Mouse (Mus musculus) gastrocnemius, postnatal 36 days (tissue): ENCODE results near the gene Pgbd5. TPM values are rescaled to one million over a fixed set of nuclear protein-coding genes. Genes with fewer than 3 reads are reported as not detected.

ENCODE experiments used
- DNase-seq, 2 experiments: peaks; one replicate each; pipeline ENCODE4 v3.0.0; 2022
- intact Hi-C: fragments of 180-260 bp; cut with DNase I; formaldehyde crosslinking; loops from one replicate; pipeline ENCODE4 v1.15.1; 2025
- total RNA-seq, 2 experiments: library from RNA; stranded (reverse); gene quantifications; 2 replicates each; pipeline ENCODE4 v1.2.3; 2021

The Pgbd5 gene
- total RNA-seq, 2 experiments from 2014 or later: 0.15 to 0.25 TPM

DNA sequence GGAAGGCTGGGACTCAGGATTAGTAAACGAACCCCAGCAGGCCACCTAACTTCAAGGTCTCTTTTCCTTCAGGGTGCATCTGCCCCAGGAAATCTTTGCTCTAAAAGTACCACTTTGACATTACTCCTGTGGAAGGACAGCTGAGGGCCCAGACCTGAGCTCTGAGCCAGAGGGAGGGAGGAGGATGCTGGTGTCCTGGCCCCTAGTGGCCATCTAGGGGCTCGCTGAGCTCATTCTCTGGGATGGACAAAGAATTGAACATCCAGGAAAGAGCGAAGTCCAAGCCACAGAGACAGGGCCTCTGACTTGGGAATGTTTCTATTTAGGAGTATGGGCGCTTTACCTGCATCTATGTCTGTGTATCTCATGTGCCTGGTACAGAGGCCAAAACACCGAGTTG, 87.8 kb downstream of the Pgbd5 start:
- no peak for DNase-seq
- intact Hi-C loops: no loop called here

DNA sequence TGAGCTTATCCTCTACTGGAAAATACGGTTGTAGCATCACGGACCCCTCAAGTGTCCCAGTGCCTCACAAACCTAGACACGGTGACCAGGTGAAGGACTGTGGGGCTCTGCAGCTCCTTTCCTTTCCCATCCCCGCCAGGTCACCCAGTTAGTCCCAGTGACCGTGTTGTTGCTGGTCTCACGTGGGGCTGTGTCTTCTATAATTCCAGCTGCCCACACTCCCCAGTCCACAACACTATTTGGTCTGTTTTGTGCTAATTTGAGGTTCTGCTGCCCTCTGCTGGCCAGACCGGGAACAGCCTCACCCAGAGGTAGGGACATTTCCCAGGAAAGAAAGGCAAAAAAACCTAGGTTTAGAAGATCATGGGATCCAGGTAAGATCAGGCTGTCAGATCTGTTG, 89.8 kb downstream of the Pgbd5 start:
- DNase-seq: peak; percentile 75 to 83
- intact Hi-C loops: loop anchor here (2.0 kb wide), 1 partner anchor 119 kb away; the partner anchor contains the start of gene Galnt2

DNA sequence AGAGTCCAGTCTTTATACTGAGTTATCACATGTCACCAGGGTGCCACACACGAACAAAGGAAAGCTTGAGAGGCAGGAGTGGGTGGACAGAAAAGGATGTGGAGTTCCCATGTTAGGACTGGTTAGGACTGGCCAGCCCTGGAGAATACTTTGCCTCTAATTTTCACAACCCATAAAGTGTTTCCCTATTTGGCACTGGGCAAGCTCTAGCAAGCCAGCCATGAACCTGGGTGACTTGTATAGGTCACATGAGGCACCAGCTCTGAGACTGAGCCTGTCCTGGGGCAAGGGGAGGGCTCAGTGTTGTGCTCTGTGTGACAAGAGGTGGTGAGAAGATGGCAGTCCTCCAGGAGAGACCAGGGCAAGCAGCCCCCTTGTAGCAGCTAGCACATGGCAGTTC, 91.4 kb downstream of the Pgbd5 start:
- intact Hi-C loops: loop anchor here (2.0 kb wide), 1 partner anchor 117 kb away; the partner anchor contains the start of gene Galnt2
- no peak for DNase-seq

DNA sequence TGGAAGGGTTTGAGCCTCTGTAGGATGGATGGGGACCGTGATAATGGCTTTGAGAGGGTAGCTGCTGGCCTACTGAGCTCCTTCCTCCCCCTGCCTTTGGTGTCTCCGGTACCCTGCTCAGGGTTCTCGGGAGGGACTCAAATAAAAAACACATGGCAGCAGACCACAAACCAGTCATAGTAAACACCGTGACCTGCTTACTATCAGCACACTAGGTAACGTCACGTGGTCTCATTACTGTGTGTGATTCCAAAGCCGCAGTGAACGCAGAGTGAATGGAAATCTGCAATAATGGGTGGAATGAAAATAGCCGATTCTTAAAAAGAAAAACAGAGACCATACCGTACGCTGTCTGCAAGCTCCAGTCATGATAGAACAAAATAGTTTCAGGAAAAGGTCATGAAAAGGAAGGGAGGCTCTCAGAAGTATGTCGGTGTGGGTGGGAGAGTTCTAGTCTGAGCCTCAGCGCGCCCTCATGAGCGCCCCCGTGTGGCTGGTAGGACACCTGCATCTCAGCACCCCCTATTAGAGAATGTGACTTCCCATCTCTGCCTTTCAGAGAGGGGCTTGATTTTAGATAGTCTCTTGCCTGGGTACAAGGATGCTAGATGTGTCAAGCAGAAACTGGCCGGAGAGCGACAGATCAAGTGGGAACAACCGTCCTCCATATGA, 92.5 kb downstream of the Pgbd5 start:
- peak in 1 of 2 experiments; percentile 48 for DNase-seq
- intact Hi-C loops: loop anchor here (1.0 kb wide), 1 partner anchor 295 kb away; no protein-coding TSS in a partner anchor

DNA sequence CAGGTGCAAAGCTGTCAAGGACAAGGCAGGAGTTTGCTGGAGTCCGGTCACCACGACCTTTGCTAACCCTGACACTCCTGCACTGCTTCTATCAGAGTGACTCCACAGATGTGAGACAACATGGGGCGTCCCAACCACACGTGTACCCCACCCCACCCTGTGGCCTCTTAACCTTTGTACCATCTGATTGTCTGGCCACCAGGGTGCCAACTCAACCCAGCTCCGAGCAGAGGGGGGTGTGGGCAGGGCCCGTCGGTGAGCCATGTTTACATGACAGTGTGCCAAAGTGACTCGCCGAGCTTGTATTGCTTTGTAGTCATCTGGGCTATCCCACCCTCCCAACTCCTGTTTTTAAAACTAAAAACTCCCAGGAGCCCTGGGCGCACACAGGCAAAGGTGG, 94.4 kb downstream of the Pgbd5 start:
- no peak for DNase-seq

DNA sequence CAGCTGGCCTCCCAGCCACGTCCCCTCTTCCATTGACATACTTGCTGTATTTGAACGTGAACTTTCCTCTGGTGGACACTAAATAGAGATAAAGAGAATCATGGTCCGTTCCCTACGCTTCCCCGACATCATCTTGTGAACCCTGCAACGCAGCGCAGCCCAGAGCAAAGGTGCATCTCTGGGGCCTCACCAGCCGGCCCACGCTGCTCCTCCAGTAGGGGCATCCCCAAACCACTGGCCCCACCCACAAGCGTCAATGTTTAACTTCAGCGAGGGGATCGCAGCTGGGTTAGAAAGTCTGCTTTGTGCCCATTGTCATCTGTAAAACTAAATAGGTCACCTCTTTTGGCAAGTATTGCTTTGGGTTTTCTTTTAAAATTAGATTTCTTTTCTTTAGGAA, 95.5 kb downstream of the Pgbd5 start:
- intact Hi-C loops: no loop called here
- DNase-seq: no peak

More for the DNA sequence above, 94.4 kb downstream of the Pgbd5 start:
- intact Hi-C loops: no loop called here

DNA sequence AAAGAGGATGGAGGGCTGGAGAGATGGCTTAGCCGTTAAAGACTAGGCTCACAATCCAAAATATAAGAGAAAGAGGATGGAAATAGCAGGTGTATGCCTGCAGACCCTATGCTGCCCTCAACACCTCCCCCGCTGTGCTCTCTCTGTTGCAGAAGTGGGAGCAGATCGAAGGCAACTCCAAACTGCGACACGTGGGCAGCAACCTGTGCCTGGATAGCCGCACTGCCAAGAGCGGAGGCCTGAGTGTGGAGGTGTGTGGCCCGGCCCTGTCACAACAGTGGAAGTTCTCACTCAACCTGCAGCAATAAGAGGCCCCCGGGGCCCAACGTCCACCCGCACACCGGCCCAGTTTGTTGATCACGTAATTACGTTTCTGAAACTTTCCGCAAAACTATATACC, 96.3 kb downstream of the Pgbd5 start:
- DNase-seq: no peak
- intact Hi-C loops: no loop called here

DNA sequence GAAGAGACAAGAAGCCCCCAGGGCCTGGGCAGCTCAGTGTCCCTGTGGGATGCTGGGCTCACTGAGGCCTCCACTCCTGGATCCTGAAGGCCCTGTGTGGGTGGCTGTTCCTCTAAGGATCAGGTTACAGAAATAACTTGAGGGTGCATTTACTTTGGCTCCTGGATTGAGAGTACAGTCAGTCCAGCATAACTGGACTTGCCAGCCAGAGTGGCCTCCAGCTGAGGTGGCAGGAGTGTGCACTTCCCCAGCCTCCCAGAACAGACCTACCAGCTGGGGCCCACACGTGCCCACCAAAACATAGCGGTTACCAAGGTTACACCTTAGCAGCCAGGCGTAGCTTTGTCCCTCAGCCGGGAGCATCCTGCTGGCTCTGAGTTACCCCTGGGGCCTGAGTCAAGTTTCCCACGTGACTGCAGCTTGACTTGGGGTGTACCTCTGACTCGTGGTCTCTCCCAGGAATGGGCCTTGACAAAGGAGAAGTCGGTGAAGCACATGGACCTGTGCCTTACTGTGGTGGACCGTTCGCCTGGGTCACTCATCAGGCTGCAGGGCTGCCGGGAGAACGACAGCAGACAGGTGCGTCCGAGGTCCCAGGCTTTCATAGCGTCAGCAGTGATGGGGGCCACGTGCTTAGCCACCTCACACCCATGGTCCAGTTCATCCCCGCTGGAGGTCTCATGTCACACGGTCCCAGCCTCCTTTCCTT, 98.9 kb downstream of the Pgbd5 start:
- intact Hi-C loops: no loop called here

DNA sequence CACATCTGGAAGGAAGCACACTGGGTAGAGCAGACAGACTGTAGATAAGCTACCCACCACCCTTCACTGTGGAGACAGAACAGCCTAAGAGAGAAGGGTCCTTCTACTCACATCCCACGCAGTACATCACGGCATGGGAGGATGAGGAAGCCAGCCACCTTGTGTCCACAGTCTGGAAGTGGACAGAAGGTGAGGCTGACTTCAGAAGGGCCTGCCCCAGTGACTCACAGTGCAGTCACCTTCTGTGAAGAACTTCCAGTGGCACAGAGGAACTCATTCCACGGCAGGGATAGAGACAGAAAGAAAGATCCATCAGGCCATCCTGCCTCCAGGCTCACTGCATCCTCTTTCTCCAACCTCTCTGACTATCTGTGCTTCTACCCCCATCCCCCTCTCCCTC, 99.7 kb downstream of the Pgbd5 start:
- no peak for DNase-seq

More for the DNA sequence above, 98.9 kb downstream of the Pgbd5 start:
- no peak for DNase-seq

DNA sequence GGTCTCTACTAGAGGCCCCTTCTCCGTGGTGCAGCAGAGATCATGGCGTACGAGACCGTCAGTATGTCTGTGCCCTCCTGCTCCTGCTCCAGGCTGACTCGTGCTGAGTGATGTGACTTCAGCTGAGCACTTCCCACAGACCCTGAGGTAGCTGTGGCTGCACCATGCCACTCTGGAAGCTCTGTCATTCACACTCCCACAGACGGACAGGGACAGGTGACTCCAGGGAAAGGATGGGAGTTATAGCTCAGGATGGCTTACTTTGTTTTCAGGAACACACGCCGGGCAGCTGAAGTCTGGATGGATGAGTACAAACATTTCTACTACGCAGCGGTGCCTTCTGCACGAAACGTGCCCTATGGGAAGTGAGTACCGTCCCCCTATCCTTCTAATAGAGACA, 103.2 kb downstream of the Pgbd5 start:
- no peak for DNase-seq
- intact Hi-C loops: no loop called here

More for the DNA sequence above, 99.7 kb downstream of the Pgbd5 start:
- intact Hi-C loops: no loop called here

DNA sequence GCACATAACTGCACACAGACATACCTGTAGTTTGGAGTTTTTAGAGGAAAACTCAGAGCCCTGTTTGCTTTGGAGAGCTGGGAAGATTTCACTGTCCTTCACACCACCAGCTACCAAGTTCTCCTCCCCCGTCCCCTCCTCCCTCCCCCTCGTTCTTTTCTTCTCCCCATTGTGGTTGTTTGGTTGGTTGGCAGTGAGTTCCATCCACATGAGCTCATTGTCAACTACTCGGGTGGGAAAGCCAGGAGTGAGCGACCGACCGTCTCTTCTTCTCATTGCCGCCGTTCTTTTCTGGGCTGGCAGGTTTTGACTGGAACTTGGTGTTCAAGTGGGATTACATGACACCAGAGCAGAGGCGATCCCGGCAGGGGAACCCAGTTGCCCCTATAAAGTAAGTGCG, 107.8 kb downstream of the Pgbd5 start:
- no peak for DNase-seq
- intact Hi-C loops: no loop called here

DNA sequence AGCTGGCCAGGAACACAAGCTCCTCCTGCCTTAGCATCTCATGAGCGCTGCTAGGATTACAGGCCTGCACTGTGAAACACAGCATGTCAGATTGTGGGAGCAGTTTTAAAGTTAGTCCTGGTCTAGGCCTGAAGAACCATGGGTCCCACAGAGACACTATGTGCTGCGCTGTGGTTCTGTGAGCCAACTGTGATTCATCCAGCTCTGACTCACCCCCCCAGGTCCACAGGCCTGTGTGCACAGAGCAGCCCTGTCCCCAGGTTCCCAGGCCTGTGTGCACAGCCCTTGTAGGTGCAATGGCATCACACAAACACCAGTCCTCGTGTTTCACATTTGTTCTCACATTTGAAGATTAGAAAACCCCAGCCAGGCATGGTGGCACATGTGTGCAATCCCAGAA, 108.4 kb downstream of the Pgbd5 start:
- intact Hi-C loops: no loop called here
- no peak for DNase-seq

DNA sequence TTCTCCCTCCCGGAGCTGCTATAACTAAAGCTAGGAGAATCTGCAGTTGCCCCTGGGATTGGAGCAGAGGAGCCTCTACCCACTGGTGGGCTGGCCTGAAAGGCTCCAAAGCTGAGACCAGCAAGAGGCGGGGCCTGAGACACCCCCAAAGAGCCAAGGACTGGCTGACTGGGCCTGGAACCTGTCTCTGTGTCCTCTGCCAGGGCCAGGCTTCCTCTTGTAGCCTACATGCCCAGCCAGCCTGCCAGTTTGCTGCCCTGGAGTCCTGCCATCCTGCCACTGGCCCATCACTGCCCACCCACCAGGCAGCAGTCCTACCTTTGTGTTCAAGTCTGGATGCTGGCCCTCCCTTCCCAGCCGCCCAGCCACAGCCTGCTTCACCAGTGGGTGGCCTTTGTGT, 109.0 kb downstream of the Pgbd5 start:
- intact Hi-C loops: no loop called here
- DNase-seq: no peak

DNA sequence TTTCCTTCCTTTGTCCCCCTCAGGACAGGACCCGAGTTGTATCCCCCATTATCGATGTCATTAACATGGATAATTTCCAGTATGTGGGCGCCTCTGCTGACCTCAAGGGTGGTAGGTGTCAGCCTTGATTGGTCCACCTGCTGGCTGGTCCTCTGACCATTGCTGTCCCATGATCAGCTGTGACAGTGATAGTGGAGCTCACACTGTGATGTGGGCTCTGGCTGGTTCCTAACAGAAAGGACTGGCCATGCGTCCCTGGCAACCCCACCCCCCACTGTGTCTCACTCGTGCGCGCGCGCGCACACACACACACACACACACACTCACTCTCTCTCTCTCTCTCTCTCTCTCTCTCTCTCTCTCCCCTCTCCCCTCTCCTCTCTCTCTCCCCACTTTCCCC, 109.8 kb downstream of the Pgbd5 start:
- DNase-seq: no peak

DNA sequence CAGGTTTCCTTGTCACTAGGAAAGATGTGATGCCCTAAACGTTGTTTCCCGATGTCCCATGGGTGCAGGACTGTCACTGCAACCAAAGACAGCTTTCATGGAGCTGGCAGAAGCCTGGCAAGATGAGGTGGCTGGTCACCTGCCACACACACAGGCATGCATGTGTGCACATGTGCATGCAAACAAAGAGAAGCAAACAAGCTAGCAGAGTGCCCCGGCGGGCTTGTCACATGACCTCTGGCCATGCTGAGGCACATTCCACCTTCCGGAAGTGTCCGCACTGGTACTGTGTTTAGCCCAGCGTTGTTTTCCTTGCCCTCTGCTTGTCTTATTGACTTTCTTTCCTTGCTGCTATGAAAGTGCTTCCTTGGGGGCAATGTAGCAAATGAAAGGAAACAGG, 111.2 kb downstream of the Pgbd5 start:
- intact Hi-C loops: no loop called here
- no peak for DNase-seq

More for the DNA sequence above, 109.8 kb downstream of the Pgbd5 start:
- intact Hi-C loops: no loop called here

DNA sequence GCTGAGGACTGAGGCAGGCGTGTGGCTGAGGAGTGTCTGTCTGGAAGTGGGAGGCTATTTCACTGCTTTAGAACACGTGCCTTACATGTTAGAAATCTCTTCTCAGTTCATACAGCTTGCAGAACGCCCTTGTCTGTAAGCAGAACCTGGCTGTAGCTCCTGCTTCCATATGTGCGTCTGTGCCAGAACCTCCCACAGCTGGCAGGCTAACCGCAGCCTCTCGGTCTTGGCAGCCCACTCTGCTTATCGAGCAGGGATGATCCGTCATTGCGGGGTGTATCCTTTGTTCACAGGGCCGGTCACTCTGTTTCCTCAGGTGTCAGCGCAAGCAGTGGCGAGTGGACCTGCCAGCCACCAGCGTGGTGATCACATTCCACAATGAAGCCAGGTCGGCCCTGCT, 116.1 kb downstream of the Pgbd5 start:
- intact Hi-C loops: no loop called here
- DNase-seq: no peak

DNA sequence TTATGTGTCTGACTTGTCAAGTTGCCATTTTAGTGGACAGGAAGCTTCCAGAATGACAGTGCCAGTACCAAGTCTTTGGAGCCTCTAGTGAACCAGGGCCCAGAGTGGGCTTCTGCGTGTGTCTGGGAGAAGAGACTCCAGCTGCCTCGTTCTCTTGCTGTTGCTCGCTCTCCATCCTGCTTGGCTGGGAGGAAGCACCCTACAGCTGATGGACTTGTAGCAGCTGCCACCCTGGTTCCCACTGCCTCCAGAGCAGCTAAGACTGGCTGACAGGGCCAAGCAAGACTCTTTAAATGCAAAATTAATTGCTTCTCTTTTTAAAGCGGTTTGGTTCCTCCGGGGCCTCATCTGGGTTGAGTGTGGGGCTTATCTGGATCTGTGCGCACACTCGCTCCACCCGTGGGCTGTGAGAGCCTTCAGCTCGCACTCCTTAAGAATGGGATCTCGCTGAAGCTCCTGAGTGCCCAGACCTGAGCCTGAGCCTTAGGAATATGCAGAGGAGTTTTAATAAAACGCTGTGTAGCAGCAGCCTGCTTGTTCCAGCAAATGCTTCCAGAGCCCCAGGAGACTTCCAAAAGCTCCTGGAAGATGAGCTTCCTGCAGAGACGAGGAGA, 118.1 kb downstream of the Pgbd5 start:
- DNase-seq: no peak
- intact Hi-C loops: no loop called here

DNA sequence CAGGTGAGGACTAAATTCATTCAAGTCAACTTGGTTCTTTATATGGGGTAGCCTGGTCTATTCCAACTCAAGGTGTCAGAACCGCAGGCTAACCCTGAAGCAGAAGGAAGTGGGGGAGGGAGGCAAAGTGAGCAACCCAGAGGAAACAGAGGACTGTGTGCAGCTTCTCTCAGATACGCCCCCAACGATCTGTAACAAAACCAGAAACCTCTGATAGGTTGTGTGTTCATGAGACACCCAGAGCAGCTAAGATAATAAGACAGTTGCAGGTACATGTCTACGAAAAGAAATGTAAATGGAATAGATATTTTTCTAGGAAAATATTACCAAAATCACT, 120.2 kb downstream of the Pgbd5 start:
- intact Hi-C loops: no loop called here
- DNase-seq: no peak
